Mouse (Mus musculus) small intestine, adult 2 months (tissue): Measurements from ENCODE around the gene Dph3.
"Not testable (repeated sequence)": the region's sequence is repeated elsewhere in the genome, so short reads cannot be mapped to it uniquely, and the experiment has no call there.

Experiments used
- CTCF ChIP-seq: fragments of 200-500 bp; IDR thresholded peaks from 2 replicates; pipeline ENCODE4 v1.5.1; 2012; ENCODE audit warnings: low read depth, mild to moderate bottlenecking, control low read depth, inconsistent platforms, low read length, moderate library complexity, mixed read lengths; ENCODE audit not compliant: insufficient replicate concordance, insufficient read length; ENCODE audit errors: extremely low read depth
- POLR2A ChIP-seq: fragments of 200-500 bp; IDR thresholded peaks from 2 replicates; pipeline ENCODE4 v1.6.1; 2012; ENCODE audit warnings: low read depth, mild to moderate bottlenecking, control low read depth, inconsistent platforms, low read length, moderate library complexity

DNA sequence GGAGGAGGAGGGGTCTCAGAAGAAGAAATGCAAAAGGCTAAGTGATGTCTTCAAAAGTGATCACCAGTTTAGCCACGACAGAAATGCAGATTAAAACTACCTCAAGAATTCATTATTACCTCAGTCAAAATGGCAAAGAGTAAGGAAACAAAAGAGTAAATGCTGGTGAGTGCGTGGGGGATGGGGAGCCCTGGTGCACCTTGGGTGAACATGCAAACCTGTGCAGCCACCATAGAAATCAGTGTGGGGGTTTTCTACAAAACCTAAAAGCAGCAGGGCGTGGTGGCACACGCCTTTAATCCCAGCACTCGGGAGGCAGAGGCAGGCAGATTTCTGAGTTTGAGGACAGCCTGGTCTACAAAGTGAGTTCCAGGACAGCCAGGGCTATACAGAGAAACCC lies 39.7 kb upstream of the Dph3 start:
- TF ChIP-seq CTCF, POLR2A: not testable (repeated sequence)
